Comparison of ENCODE assay signal across 7 mouse cellular contexts in the genomic region with DNA sequence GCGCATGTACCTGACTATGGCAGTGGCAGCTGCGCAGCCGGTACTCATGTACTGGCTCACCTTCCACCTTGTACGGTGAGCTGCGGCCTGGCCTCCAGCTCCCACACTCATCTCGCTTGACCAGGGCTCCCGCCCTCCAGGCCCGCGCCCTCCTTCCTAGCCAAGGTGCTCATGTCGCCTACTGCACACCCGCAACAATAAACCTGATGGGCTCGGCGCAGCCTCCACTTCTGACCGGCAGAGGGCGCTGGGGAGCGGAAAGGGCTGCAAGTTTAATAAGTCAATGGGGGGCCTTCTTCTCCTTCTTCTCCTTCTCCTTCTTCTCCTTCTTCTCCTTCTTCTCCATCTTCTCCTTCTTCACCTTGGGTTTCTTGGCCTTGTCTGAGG. TPM values are rescaled to one million over a fixed set of nuclear protein-coding genes. Genes with fewer than 3 reads are reported as not detected.
DNase-seq lines count a peak whose midpoint lies in the region; ATAC-seq lines count a peak whose summit lies in the region.

No protein-coding gene starts in this region.

- H3K27ac ChIP-seq in limb, embryonic 10.5 days: peak overlapping the region; percentile 68
- no peak overlapping the region for H3K27ac ChIP-seq in midbrain, embryonic 13.5 days

- H3K36me3 ChIP-seq in limb, embryonic 10.5 days: peaks cover 39% of the 10 kb centered on the region
- H3K36me3 ChIP-seq in midbrain, embryonic 13.5 days: peaks cover 24% of the 10 kb centered on the region

- H3K27me3 ChIP-seq in limb, embryonic 10.5 days (ENCODE audit: low read depth, poor library complexity, severe bottlenecking): peaks cover 21% of the 10 kb centered on the region
- peaks cover 26% of the 10 kb centered on the region for H3K27me3 ChIP-seq in midbrain, embryonic 13.5 days

- H3K4me1 ChIP-seq in limb, embryonic 10.5 days: peaks cover 18% of the 10 kb centered on the region
- H3K4me1 ChIP-seq in midbrain, embryonic 13.5 days (replicated peaks): peaks cover 10% of the 10 kb centered on the region

- H3K9me3 ChIP-seq in limb, embryonic 10.5 days (replicated peaks): no peaks in the 10 kb centered on the region
- no peaks in the 10 kb centered on the region for H3K9me3 ChIP-seq in midbrain, embryonic 13.5 days

- ATAC-seq in midbrain, embryonic 13.5 days: peak; percentile 66

- peak overlapping the region; percentile 48 for H3K4me3 ChIP-seq in limb, embryonic 10.5 days
- H3K4me3 ChIP-seq in midbrain, embryonic 13.5 days (replicated peaks): peak overlapping the region; percentile 12; the same call in 1 of the 2 replicates

- H3K9ac ChIP-seq in midbrain, embryonic 13.5 days (replicated peaks): no peak overlapping the region

- H3K4me2 ChIP-seq in midbrain, embryonic 13.5 days (replicated peaks): peak overlapping the region; percentile 45

- WGBS in limb, embryonic 10.5 days: 25% methylated on average over 16 of the region's 16 CpGs
- 28% methylated on average over 16 of the region's 16 CpGs for WGBS in midbrain, embryonic 13.5 days

- DNase-seq in ZHBTc4 (ENCODE audit: low read depth, low spot score): peak; percentile 94
- DNase-seq in cerebellum, postnatal 36 days: peak; percentile 75 to 81
- DNase-seq in gastrocnemius, postnatal 10 days: peak; percentile 88
- peak; percentile 84 for DNase-seq in induced T-regulatory cell, adult 2 months (ENCODE audit: low read depth)
- DNase-seq in limb, embryonic 10.5 days (ENCODE audit: low spot score): peak; percentile 92
- DNase-seq in spleen, adult 12 weeks (ENCODE audit: low spot score): peak; percentile 65

RNA-seq across cellular contexts. Expression of a gene that starts 1.0 kb away (rescaled TPM):
- 1 to 10 TPM in 1 of 2 experiments, under 1 TPM in 1; 0.72 to 1.3 TPM for total RNA-seq in gastrocnemius, postnatal 10 days (2021)
- 2.6 and 3.4 TPM in 2 replicates for polyA plus RNA-seq in limb, embryonic 10.5 days (2016; fragmentation: Nextera tagmentation; extraction: Ambion mirVana)
- polyA plus RNA-seq in midbrain, embryonic 13.5 days (2015; fragmentation: Nextera tagmentation; extraction: Ambion mirVana): 0.92 and 2.0 TPM in 2 replicates

RNA-seq across cellular contexts. Expression of a gene that starts 9.2 kb away (rescaled TPM):
- total RNA-seq in gastrocnemius, postnatal 10 days (2021): 10 to 100 TPM; 48.8 to 50.6 TPM
- polyA plus RNA-seq in limb, embryonic 10.5 days (2016; fragmentation: Nextera tagmentation; extraction: Ambion mirVana): 99.8 and 103 TPM in 2 replicates
- polyA plus RNA-seq in midbrain, embryonic 13.5 days (2015; fragmentation: Nextera tagmentation; extraction: Ambion mirVana): 77.0 and 80.8 TPM in 2 replicates

RNA-seq across cellular contexts. Expression of a gene that starts 15.0 kb away (rescaled TPM):
- total RNA-seq in gastrocnemius, postnatal 10 days (2021): 1 to 10 TPM; 2.9 to 5.0 TPM
- polyA plus RNA-seq in limb, embryonic 10.5 days (2016; fragmentation: Nextera tagmentation; extraction: Ambion mirVana): 0.70 and 1.2 TPM in 2 replicates
- 0.17 and 0.30 TPM in 2 replicates for polyA plus RNA-seq in midbrain, embryonic 13.5 days (2015; fragmentation: Nextera tagmentation; extraction: Ambion mirVana)

RNA-seq across cellular contexts. Expression of a gene that starts 33.5 kb away (rescaled TPM):
- total RNA-seq in gastrocnemius, postnatal 10 days (2021): under 1 TPM; 0.16 to 0.56 TPM
- 0.06 and 0.45 TPM in 2 replicates for polyA plus RNA-seq in limb, embryonic 10.5 days (2016; fragmentation: Nextera tagmentation; extraction: Ambion mirVana)
- polyA plus RNA-seq in midbrain, embryonic 13.5 days (2015; fragmentation: Nextera tagmentation; extraction: Ambion mirVana): 2.0 and 3.3 TPM in 2 replicates

RNA-seq across cellular contexts. Expression of a gene that starts 34.4 kb away (rescaled TPM):
- total RNA-seq in gastrocnemius, postnatal 10 days (2021): 1 to 10 TPM; 6.6 to 8.2 TPM
- polyA plus RNA-seq in limb, embryonic 10.5 days (2016; fragmentation: Nextera tagmentation; extraction: Ambion mirVana): 58.8 and 71.8 TPM in 2 replicates
- 26.1 and 28.7 TPM in 2 replicates for polyA plus RNA-seq in midbrain, embryonic 13.5 days (2015; fragmentation: Nextera tagmentation; extraction: Ambion mirVana)
